Mouse (Mus musculus) kidney, adult 10 weeks (tissue): Measurements from ENCODE around the gene Pyurf. TPM values are rescaled to one million over a fixed set of nuclear protein-coding genes. Genes with fewer than 3 reads are reported as not detected.

Experiments
- polyA plus RNA-seq: library from polyadenylated mRNA; stranded (reverse); fragments of 350-450 nt; fragmentation: Illumina TruSeq; extraction: RNeasy Lipid Tissue Mini Kit (QIAGEN cat#74804); gene quantifications from one replicate; pipeline ENCODE4 v1.2.3, GENCODE M21; 2014; ENCODE audit warnings: low read depth, low replicate concordance

Pyurf gene
- polyA plus RNA-seq: 44.0 TPM

DNA sequence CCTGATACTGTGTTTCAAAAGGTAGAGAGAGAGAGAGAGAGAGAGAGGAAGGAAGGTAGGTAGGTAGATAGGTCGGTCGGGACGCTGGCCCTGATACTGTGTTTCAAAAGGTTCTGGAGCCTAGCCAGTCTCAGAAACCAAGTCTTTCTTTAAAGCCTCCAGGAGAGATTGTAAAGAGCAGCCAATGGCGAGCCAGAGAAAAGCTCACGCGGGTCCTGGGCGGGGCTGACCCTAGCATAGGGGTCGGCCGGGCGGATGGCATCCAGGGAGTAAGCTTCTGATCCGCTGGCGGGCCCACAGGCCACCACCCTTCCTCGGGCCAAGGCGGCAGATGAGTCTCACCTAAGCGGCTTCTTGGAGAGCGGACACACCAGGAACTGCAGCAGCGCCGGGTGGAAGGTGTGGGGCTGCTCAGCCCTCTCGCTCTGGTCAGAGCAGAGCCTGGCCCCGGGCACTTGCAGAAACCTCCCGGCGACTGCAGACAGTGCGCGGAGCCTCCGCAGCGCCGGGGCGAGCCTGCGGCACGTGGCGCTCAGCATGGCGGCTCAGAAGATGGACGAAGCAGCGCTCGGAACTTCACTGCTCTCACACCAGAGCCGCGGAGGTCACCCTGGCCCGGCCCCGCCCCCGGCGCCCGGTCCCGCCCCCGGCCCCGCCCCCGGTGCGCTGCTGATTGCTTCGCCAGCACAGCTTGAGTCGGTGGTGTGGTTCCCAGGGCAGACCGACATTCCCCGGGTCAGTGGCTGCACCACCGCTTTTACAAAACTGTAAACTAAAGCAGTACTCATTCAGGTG is at the start of gene Pyurf:
Gene Pyurf (minus strand): TSS at position 612 of the 795 bp plus-strand sequence.

GRCm38 (mm10) chr6:57702376-57702742 is 10.5 kb upstream of the Pyurf start, which contains the start of gene Lancl2:
Gene Lancl2 (plus strand): TSS chr6:57702540.

Other genes starting within 250 kb of the Pyurf start
- 32.9 TPM for gene Ppm1k, start 156.6 kb downstream of the Pyurf start, polyA plus RNA-seq
- gene Herc6, start 111.1 kb downstream of the Pyurf start, polyA plus RNA-seq: 12.6 TPM
- gene Lancl2, start 10.5 kb upstream of the Pyurf start, polyA plus RNA-seq: 22.4 TPM
- 18.6 TPM for gene Vopp1, start 133.1 kb upstream of the Pyurf start, polyA plus RNA-seq
- gene Vmn1r21, start 158.3 kb upstream of the Pyurf start, polyA plus RNA-seq: not detected
- not detected for gene Vmn1r22, start 215.9 kb upstream of the Pyurf start, polyA plus RNA-seq
- not detected for gene Vmn1r23, start 234.8 kb upstream of the Pyurf start, polyA plus RNA-seq